Mouse (Mus musculus) intestine, embryonic 15.5 days (tissue): ENCODE data around the gene Olfr1366. TPM values are rescaled to one million over a fixed set of nuclear protein-coding genes. Genes with fewer than 3 reads are reported as not detected.

Experiments used
- ATAC-seq: fragments of 200-750 bp; cut with Nextera tagmentation; 2 replicates; pipeline ENCODE4 v1.8.0; 2017; ENCODE audit warnings: moderate TSS enrichment, moderate library complexity
- H3K27ac ChIP-seq: fragments of 300-500 bp; sonication (generic); 2 replicates; pipeline ENCODE4 v1.5.1; 2015; ENCODE audit warnings: mild to moderate bottlenecking, inconsistent platforms
- H3K27me3 ChIP-seq: fragments of 300-500 bp; sonication (generic); replicated peaks from 2 replicates; pipeline ENCODE4 v1.6.1; 2015; ENCODE audit warnings: inconsistent platforms
- H3K36me3 ChIP-seq: fragments of 300-500 bp; sonication (generic); 2 replicates; pipeline ENCODE4 v1.6.1; 2015; ENCODE audit warnings: inconsistent platforms
- H3K4me1 ChIP-seq: fragments of 300-500 bp; sonication (generic); replicated peaks from 2 replicates; pipeline ENCODE4 v1.6.1; 2015; ENCODE audit warnings: inconsistent platforms
- H3K4me2 ChIP-seq: fragments of 300-500 bp; sonication (generic); replicated peaks from 2 replicates; pipeline ENCODE4 v1.6.1; 2015; ENCODE audit warnings: mild to moderate bottlenecking, inconsistent platforms
- H3K4me3 ChIP-seq: fragments of 300-500 bp; sonication (generic); replicated peaks from 2 replicates; pipeline ENCODE4 v1.5.1; 2015; ENCODE audit warnings: inconsistent platforms
- H3K9ac ChIP-seq: fragments of 300-500 bp; sonication (generic); 2 replicates; pipeline ENCODE4 v1.6.1; 2015; ENCODE audit warnings: inconsistent platforms
- H3K9me3 ChIP-seq: fragments of 300-500 bp; sonication (generic); 2 replicates; pipeline ENCODE4 v1.6.1; 2016; ENCODE audit warnings: inconsistent platforms
- WGBS: fragments of 180-500 bp; shearing (Covaris S2); methylation state at CpG from one replicate; pipeline ENCODE4 v1.1.7; 2015; 5-methylcytosine and 5-hydroxymethylcytosine counted together
- polyA plus RNA-seq: library from polyadenylated mRNA; unstranded; fragments of >200 nt; fragmentation: Nextera tagmentation; extraction: Ambion mirVana; gene quantifications from 2 replicates; pipeline ENCODE4 v1.2.1, GENCODE M21; 2015

Gene Olfr1366
- polyA plus RNA-seq, 1 experiment from 2014 or later = 0.09 TPM

- Histone ChIP-seq H3K27ac (no peak overlapping the region), H3K4me1 (no peaks in the 10 kb centered on the region), H3K27me3 (no peaks in the 10 kb centered on the region), H3K4me3 (no peak overlapping the region), H3K4me2 (no peak overlapping the region), H3K36me3 (no peaks in the 10 kb centered on the region), H3K9ac (no peak overlapping the region), H3K9me3 (no peaks in the 10 kb centered on the region)
- no peak for ATAC-seq
- WGBS = 92% methylated on average over 1 of the region's 1 CpGs
These were observed 55.7 kb downstream of the Olfr1366 start for GRCm38 (mm10) chr13:21486881-21487280.

Other genes with a start within 250 kb of the Olfr1366 start
- gene Gpx6, start 230.7 kb downstream of the Olfr1366 start, polyA plus RNA-seq = not detected in 2 replicates
- gene Olfr1367, start 195.9 kb downstream of the Olfr1366 start, polyA plus RNA-seq = not detected in 2 replicates
- 8.6 and 8.7 TPM in 2 replicates for gene Zscan12, start 180.0 kb downstream of the Olfr1366 start, polyA plus RNA-seq
- 66.9 and 71.5 TPM in 2 replicates for gene Zkscan3, start 140.1 kb downstream of the Olfr1366 start, polyA plus RNA-seq
- gene Pgbd1, start 101.8 kb downstream of the Olfr1366 start, polyA plus RNA-seq = 2.2 and 2.3 TPM in 2 replicates
- 26.5 and 27.2 TPM in 2 replicates for gene Zscan26, start 89.1 kb downstream of the Olfr1366 start, polyA plus RNA-seq
- 2.2 and 2.9 TPM in 2 replicates for gene Nkapl, start 74.3 kb downstream of the Olfr1366 start, polyA plus RNA-seq
- gene Zkscan4, start 63.9 kb downstream of the Olfr1366 start, polyA plus RNA-seq = 2.6 and 2.8 TPM in 2 replicates
- gene Gm10065, start 63.4 kb downstream of the Olfr1366 start, polyA plus RNA-seq = not detected in 2 replicates
- gene AK157302, start 47.6 kb downstream of the Olfr1366 start, polyA plus RNA-seq = 0.40 and 0.56 TPM in 2 replicates
- gene Gm11273, start 41.4 kb downstream of the Olfr1366 start, polyA plus RNA-seq = 12.6 and 13.1 TPM in 2 replicates
- gene Zkscan8, start 11.7 kb downstream of the Olfr1366 start, polyA plus RNA-seq = 3.6 and 5.5 TPM in 2 replicates
- gene Olfr1535, start 17.1 kb upstream of the Olfr1366 start, polyA plus RNA-seq = not detected in 2 replicates
- gene Olfr1364, start 39.0 kb upstream of the Olfr1366 start, polyA plus RNA-seq = not detected in 2 replicates
- gene Olfr1362, start 71.2 kb upstream of the Olfr1366 start, polyA plus RNA-seq = not detected in 2 replicates
- gene Olfr11, start 99.7 kb upstream of the Olfr1366 start, polyA plus RNA-seq = not detected in 2 replicates
- gene Olfr1361, start 120.6 kb upstream of the Olfr1366 start, polyA plus RNA-seq = not detected in 2 replicates
- not detected in 2 replicates for gene Olfr1360, start 134.6 kb upstream of the Olfr1366 start, polyA plus RNA-seq
- gene Olfr1359, start 155.3 kb upstream of the Olfr1366 start, polyA plus RNA-seq = not detected in 2 replicates
- gene Hist1h2bl, start 173.3 kb upstream of the Olfr1366 start, polyA plus RNA-seq = 1.4 and 4.3 TPM in 2 replicates
- 14.7 and 32.5 TPM in 2 replicates for gene Hist1h2ai, start 173.6 kb upstream of the Olfr1366 start, polyA plus RNA-seq
- 5.4 and 13.1 TPM in 2 replicates for gene Hist1h3h, start 174.9 kb upstream of the Olfr1366 start, polyA plus RNA-seq
- 1.7 and 4.3 TPM in 2 replicates for gene Hist1h2bm, start 179.2 kb upstream of the Olfr1366 start, polyA plus RNA-seq
- 1.2 and 1.6 TPM in 2 replicates for gene Hist1h4j, start 192.3 kb upstream of the Olfr1366 start, polyA plus RNA-seq
- 1.7 and 2.8 TPM in 2 replicates for gene Hist1h4k, start 207.7 kb upstream of the Olfr1366 start, polyA plus RNA-seq
- gene Hist1h2ak, start 211.0 kb upstream of the Olfr1366 start, polyA plus RNA-seq = 22.4 and 26.3 TPM in 2 replicates
- gene Hist1h2bn, start 211.3 kb upstream of the Olfr1366 start, polyA plus RNA-seq = 3.0 and 5.9 TPM in 2 replicates
- gene Hist1h1b, start 237.8 kb upstream of the Olfr1366 start, polyA plus RNA-seq = 19.8 and 25.0 TPM in 2 replicates
- gene Hist1h3i, start 240.6 kb upstream of the Olfr1366 start, polyA plus RNA-seq = 89.5 and 101 TPM in 2 replicates
- 2.4 and 4.7 TPM in 2 replicates for gene Hist1h2an, start 244.4 kb upstream of the Olfr1366 start, polyA plus RNA-seq
- 2.0 TPM in 2 replicates for gene Hist1h2bp, start 244.7 kb upstream of the Olfr1366 start, polyA plus RNA-seq